21 mouse cellular contexts compared by ENCODE assay signal in genomic region chr7:127515846-127516245, GRCm38 (mm10). TPM values are rescaled to one million over a fixed set of nuclear protein-coding genes. Genes with fewer than 3 reads are reported as not detected.
DNase-seq lines count a peak whose midpoint lies in the region; TF ChIP-seq lines count a peak whose summit lies in the region.
"Had no signal": no experiment of that assay in that cellular context is flagged by ENCODE, and none has a peak within 500 bp of the region (broad histone marks: within the 10 kb centered on the region; RNA-seq: fewer than 3 reads in every experiment).

No protein-coding gene starts in this region.

- DNase-seq in cerebellum, adult 11 months, result peak; percentile 20
- DNase-seq in cerebellum, postnatal 4 days (ENCODE audit: low spot score in 2 of 2), result no peak
- DNase-seq in heart, adult 2 months, result peak; percentile 34 to 49
- DNase-seq in heart, embryonic 10.5 days (ENCODE audit: low spot score), result no peak
- DNase-seq in cerebellum, postnatal 10 days, result peak; percentile 21 to 28
- peak; percentile 11 to 12 for DNase-seq in heart, postnatal 36 days
- DNase-seq in layer of hippocampus, adult 11-12 months (ENCODE audit: low spot score), result no peak
- no peak for DNase-seq in urinary bladder, postnatal 14 days (ENCODE audit: low spot score)
- DNase-seq: lung, embryonic 14.5 days; lung, postnatal 4 days; right cerebral cortex, postnatal 25 days; thymus, postnatal 36 days had no signal

- H3K27me3 ChIP-seq in heart, adult 2 months (ENCODE audit: control insufficient read depth, insufficient read depth, low read length), result no peaks in the 10 kb centered on the region
- H3K27me3 ChIP-seq in heart, embryonic 10.5 days (ENCODE audit: insufficient read depth, poor library complexity, severe bottlenecking), result no peaks in the 10 kb centered on the region
- H3K27me3 ChIP-seq: CH12.LX; forebrain, embryonic 12.5 days; neural tube, embryonic 12.5 days had no signal

- peaks cover 6% of the 10 kb centered on the region for H3K4me1 ChIP-seq in heart, adult 2 months (ENCODE audit: control insufficient read depth, insufficient read depth, low read length)
- peaks cover 20% of the 10 kb centered on the region for H3K4me1 ChIP-seq in heart, embryonic 10.5 days

- no peak for TF ChIP-seq CTCF in heart, adult 2 months (IDR thresholded peaks at IDR 0.05)

- H3K9me3 ChIP-seq in heart, embryonic 10.5 days, result no peaks in the 10 kb centered on the region
- H3K9me3 ChIP-seq: forebrain, embryonic 12.5 days; limb, embryonic 10.5 days; midbrain, embryonic 10.5 days; neural tube, embryonic 12.5 days had no signal

- TF ChIP-seq EP300 in heart, adult 2 months (IDR thresholded peaks at IDR 0.05; ENCODE audit: insufficient read depth, low read depth, low read length), result no peak

- H3K4me3 ChIP-seq in heart, adult 2 months, result no peak overlapping the region
- H3K4me3 ChIP-seq in heart, embryonic 10.5 days, result no peak overlapping the region
- H3K4me3 ChIP-seq: forebrain, embryonic 12.5 days; left cerebral cortex, adult 2 months; limb, embryonic 10.5 days; midbrain, embryonic 10.5 days; neural tube, embryonic 12.5 days had no signal

- H3K79me2 ChIP-seq in heart, adult 2 months (replicated peaks; ENCODE audit: control insufficient read depth, insufficient read depth, low read length), result peaks cover 3% of the 10 kb centered on the region; the same call in 1 of the 2 replicates

- intact Hi-C loops in heart, adult 2 months (cut with DNase I), result loop anchor here (10.0 kb wide), 1 partner anchor 249 kb away; the partner anchor contains the start of gene Orai3
- intact Hi-C loops in heart, postnatal 36 days (cut with DNase I), result loop anchor here (5.0 kb wide), 1 partner anchor 36 kb away; no protein-coding TSS in a partner anchor

- no peak overlapping the region for H3K27ac ChIP-seq in heart, adult 2 months
- no peak overlapping the region for H3K27ac ChIP-seq in heart, embryonic 10.5 days
- H3K27ac ChIP-seq: forebrain, embryonic 12.5 days; hindbrain, embryonic 14.5 days; kidney, postnatal 0 days; left cerebral cortex, adult 2 months; limb, embryonic 10.5 days; midbrain, embryonic 10.5 days; neural tube, embryonic 12.5 days had no signal

- 54% methylated on average over 7 of the region's 7 CpGs for WGBS in heart, adult 2 months
- WGBS in heart, embryonic 10.5 days, result 80% methylated on average over 7 of the region's 7 CpGs

- H3K36me3 ChIP-seq in heart, adult 2 months (ENCODE audit: control insufficient read depth, insufficient read depth, low read length), result peaks cover 26% of the 10 kb centered on the region
- peaks cover 67% of the 10 kb centered on the region for H3K36me3 ChIP-seq in heart, embryonic 10.5 days

- H3K9ac ChIP-seq in heart, adult 2 months (ENCODE audit: low read depth, low read length), result no peak overlapping the region
- H3K9ac ChIP-seq: forebrain, embryonic 12.5 days; hindbrain, embryonic 14.5 days; lung, embryonic 14.5 days; neural tube, embryonic 12.5 days had no signal

- no peak for TF ChIP-seq POLR2A in heart, adult 2 months (IDR thresholded peaks at IDR 0.05; ENCODE audit: insufficient read depth, low read depth, low read length)

RNA-seq across cellular contexts. Expression of gene Gm42715, which starts 3.5 kb away (rescaled TPM):
- total RNA-seq in heart, adult 2 months (2021), result 1 to 10 TPM; 7.8 to 8.2 TPM
- polyA plus RNA-seq in heart, adult 2 months (2012; rRNA removed), result 7.9 and 9.3 TPM in 2 replicates
- 9.4 and 10.0 TPM in 2 replicates for polyA plus RNA-seq in heart, embryonic 10.5 days (2016; fragmentation: Nextera tagmentation; extraction: Ambion mirVana)
- total RNA-seq in heart, postnatal 36 days (2021), result 10 to 100 TPM; 10.3 to 10.5 TPM

RNA-seq across cellular contexts. Expression of gene Srcap, which starts 4.1 kb away (rescaled TPM):
- 10 to 100 TPM; 53.1 to 55.8 TPM for total RNA-seq in heart, adult 2 months (2021)
- polyA plus RNA-seq in heart, adult 2 months (2012; rRNA removed), result 15.3 and 16.7 TPM in 2 replicates
- polyA plus RNA-seq in heart, embryonic 10.5 days (2016; fragmentation: Nextera tagmentation; extraction: Ambion mirVana), result 47.4 and 56.4 TPM in 2 replicates
- total RNA-seq in heart, postnatal 36 days (2021), result 10 to 100 TPM; 52.1 to 58.8 TPM

RNA-seq across cellular contexts. Expression of gene Fbrs, which starts 36.8 kb away (rescaled TPM):
- total RNA-seq in heart, adult 2 months (2021), result 10 to 100 TPM; 31.2 to 33.9 TPM
- polyA plus RNA-seq in heart, adult 2 months (2012; rRNA removed), result 13.4 and 16.4 TPM in 2 replicates
- polyA plus RNA-seq in heart, embryonic 10.5 days (2016; fragmentation: Nextera tagmentation; extraction: Ambion mirVana), result 6.4 and 13.0 TPM in 2 replicates
- total RNA-seq in heart, postnatal 36 days (2021), result 10 to 100 TPM; 32.2 to 35.0 TPM

RNA-seq across cellular contexts. Expression of gene Tmem265, which starts 45.3 kb away (rescaled TPM):
- total RNA-seq in heart, adult 2 months (2021), result not detected
- not detected in 2 replicates for polyA plus RNA-seq in heart, adult 2 months (2012; rRNA removed)
- polyA plus RNA-seq in heart, embryonic 10.5 days (2016; fragmentation: Nextera tagmentation; extraction: Ambion mirVana), result 4.7 and 5.2 TPM in 2 replicates
- not detected for total RNA-seq in heart, postnatal 36 days (2021)
- total RNA-seq: adrenal gland, postnatal 4 days had no signal

RNA-seq across cellular contexts. Expression of gene Prr14, which starts 56.4 kb away (rescaled TPM):
- total RNA-seq in heart, adult 2 months (2021), result 10 to 100 TPM; 23.1 to 28.0 TPM
- 45.6 and 61.6 TPM in 2 replicates for polyA plus RNA-seq in heart, adult 2 months (2012; rRNA removed)
- 35.6 and 42.2 TPM in 2 replicates for polyA plus RNA-seq in heart, embryonic 10.5 days (2016; fragmentation: Nextera tagmentation; extraction: Ambion mirVana)
- total RNA-seq in heart, postnatal 36 days (2021), result 10 to 100 TPM; 25.8 to 28.1 TPM

Comparison
In these comparisons a context has a peak if more than half of its experiments do, and no peak if none do; other contexts are left out.
1. DNase-seq: peak in cerebellum, adult 11 months (single experiment), heart, adult 2 months (2 of 2), cerebellum, postnatal 10 days (2 of 2) and heart, postnatal 36 days (2 of 2); none in cerebellum, postnatal 4 days (0 of 2), heart, embryonic 10.5 days (single experiment), layer of hippocampus, adult 11-12 months (single experiment) and urinary bladder, postnatal 14 days (single experiment).